Comparison of ENCODE assay signal across 15 mouse cellular contexts in the genomic region with DNA sequence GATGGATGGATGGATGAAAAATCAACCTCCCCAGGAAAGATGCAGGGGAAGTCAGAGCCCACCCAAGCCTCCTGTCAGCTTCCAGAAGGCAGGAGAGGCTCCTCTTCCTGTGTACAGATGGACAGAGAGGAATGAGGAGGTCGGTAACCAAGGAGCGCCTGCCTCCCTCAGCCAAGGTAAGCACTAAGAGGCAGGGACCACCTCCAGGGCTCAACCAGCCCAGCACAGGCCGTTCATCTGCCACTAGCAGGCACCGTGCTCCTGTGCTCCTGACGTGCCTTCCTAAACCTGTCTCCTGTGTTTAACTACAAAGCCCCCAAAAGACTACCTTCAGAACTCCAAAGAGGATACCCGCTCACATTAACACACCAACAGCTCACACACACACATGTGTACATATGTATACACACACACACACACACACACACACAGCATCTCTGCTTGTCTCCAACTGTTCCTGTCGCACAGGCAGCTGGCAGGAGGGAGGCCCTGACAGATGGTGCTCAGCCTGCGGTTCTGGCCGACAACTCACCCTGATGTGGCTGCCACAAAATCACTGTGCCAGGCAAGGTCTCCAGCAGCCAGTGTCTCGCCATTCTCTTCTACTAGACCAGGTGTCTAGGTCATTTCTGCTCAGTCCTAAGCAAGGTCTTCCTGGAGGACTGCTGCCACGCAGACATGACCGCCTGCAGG.
DNase-seq lines count a peak whose midpoint lies in the region; ATAC-seq lines count a peak whose summit lies in the region.
"Had no signal": no experiment of that assay in that cellular context is flagged by ENCODE, and none has a peak within 500 bp of the region (broad histone marks: within the 10 kb centered on the region; RNA-seq: fewer than 3 reads in every experiment).

No protein-coding gene starts in this region.

- ATAC-seq in forebrain, embryonic 12.5 days (ENCODE audit: low FRiP score): no peak
- ATAC-seq in forebrain, embryonic 11.5 days (replicated peaks; ENCODE audit: low FRiP score): no peak
- peak; percentile 45; the same call in 1 of the 2 replicates for ATAC-seq in hindbrain, embryonic 15.5 days (ENCODE audit: low FRiP score, low read depth)
- no peak for ATAC-seq in monocyte, adult 5-6 weeks (replicated peaks; ENCODE audit: insufficient number of reproducible peaks, low FRiP score, low TSS enrichment, poor library complexity, severe bottlenecking)

- H3K9me3 ChIP-seq in forebrain, embryonic 12.5 days: no peaks in the 10 kb centered on the region
- H3K9me3 ChIP-seq in forebrain, embryonic 11.5 days (ENCODE audit: control insufficient read depth, low read length): no peaks in the 10 kb centered on the region
- no peaks in the 10 kb centered on the region for H3K9me3 ChIP-seq in hindbrain, embryonic 15.5 days
- H3K9me3 ChIP-seq in heart, embryonic 10.5 days: no peaks in the 10 kb centered on the region
- H3K9me3 ChIP-seq: embryonic facial prominence, embryonic 15.5 days; liver, embryonic 15.5 days had no signal

- H3K36me3 ChIP-seq in forebrain, embryonic 12.5 days (replicated peaks): no peaks in the 10 kb centered on the region
- no peaks in the 10 kb centered on the region for H3K36me3 ChIP-seq in forebrain, embryonic 11.5 days (ENCODE audit: control insufficient read depth, insufficient read depth, low read length)
- H3K36me3 ChIP-seq in hindbrain, embryonic 15.5 days: no peaks in the 10 kb centered on the region
- H3K36me3 ChIP-seq in heart, embryonic 10.5 days: no peaks in the 10 kb centered on the region
- H3K36me3 ChIP-seq: embryonic facial prominence, embryonic 15.5 days; liver, embryonic 15.5 days had no signal

- intact Hi-C loops in heart, postnatal 14 days (cut with DNase I): no loop called here

- H3K4me2 ChIP-seq in forebrain, embryonic 12.5 days: no peak overlapping the region
- H3K4me2 ChIP-seq in forebrain, embryonic 11.5 days (ENCODE audit: low read depth, low read length, severe bottlenecking): no peak overlapping the region
- no peak overlapping the region for H3K4me2 ChIP-seq in hindbrain, embryonic 15.5 days
- H3K4me2 ChIP-seq: embryonic facial prominence, embryonic 15.5 days; liver, embryonic 15.5 days had no signal

- H3K27me3 ChIP-seq in forebrain, embryonic 12.5 days: no peaks in the 10 kb centered on the region
- H3K27me3 ChIP-seq in forebrain, embryonic 11.5 days (ENCODE audit: control insufficient read depth, insufficient read depth, low read length): no peaks in the 10 kb centered on the region
- H3K27me3 ChIP-seq in hindbrain, embryonic 15.5 days: no peaks in the 10 kb centered on the region
- H3K27me3 ChIP-seq in heart, embryonic 10.5 days (ENCODE audit: insufficient read depth, poor library complexity, severe bottlenecking): peaks cover 17% of the 10 kb centered on the region
- H3K27me3 ChIP-seq: embryonic facial prominence, embryonic 15.5 days; liver, embryonic 15.5 days had no signal

- H3K9ac ChIP-seq in forebrain, embryonic 12.5 days: no peak overlapping the region
- no peak overlapping the region for H3K9ac ChIP-seq in forebrain, embryonic 11.5 days (ENCODE audit: low read length)
- H3K9ac ChIP-seq in hindbrain, embryonic 15.5 days: no peak overlapping the region
- H3K9ac ChIP-seq: embryonic facial prominence, embryonic 15.5 days; liver, embryonic 15.5 days had no signal

- DNase-seq in forebrain, embryonic 11.5 days (ENCODE audit: low spot score): no peak
- peak; percentile 69 for DNase-seq in right cerebral cortex, adult 18-20 months
- no peak for DNase-seq in right cerebral cortex, postnatal 4 days
- no peak for DNase-seq in heart, embryonic 10.5 days (ENCODE audit: low spot score)
- no peak for DNase-seq in heart, postnatal 14 days
- DNase-seq: heart, adult 2 months; heart, postnatal 36 days; kidney, adult 18-20 months; kidney, postnatal 4 days; lung, postnatal 36 days had no signal

- H3K4me3 ChIP-seq in forebrain, embryonic 12.5 days (replicated peaks): no peak overlapping the region
- H3K4me3 ChIP-seq in forebrain, embryonic 11.5 days (ENCODE audit: low read depth, low read length): no peak overlapping the region
- H3K4me3 ChIP-seq in hindbrain, embryonic 15.5 days: no peak overlapping the region
- no peak overlapping the region for H3K4me3 ChIP-seq in heart, embryonic 10.5 days
- H3K4me3 ChIP-seq: embryonic facial prominence, embryonic 15.5 days; heart, adult 2 months; liver, embryonic 15.5 days had no signal

- peaks cover 8% of the 10 kb centered on the region; the same call in 1 of the 2 replicates for H3K4me1 ChIP-seq in forebrain, embryonic 12.5 days
- no peaks in the 10 kb centered on the region for H3K4me1 ChIP-seq in forebrain, embryonic 11.5 days (replicated peaks; ENCODE audit: control insufficient read depth, insufficient read depth, low read length)
- peaks cover 21% of the 10 kb centered on the region for H3K4me1 ChIP-seq in hindbrain, embryonic 15.5 days (replicated peaks)
- no peaks in the 10 kb centered on the region for H3K4me1 ChIP-seq in heart, embryonic 10.5 days
- H3K4me1 ChIP-seq: embryonic facial prominence, embryonic 15.5 days; liver, embryonic 15.5 days had no signal

- WGBS in forebrain, embryonic 12.5 days: 80% methylated on average over 12 of the region's 12 CpGs
- 85% methylated on average over 12 of the region's 12 CpGs for WGBS in forebrain, embryonic 11.5 days
- 49% methylated on average over 12 of the region's 12 CpGs for WGBS in hindbrain, embryonic 15.5 days
- WGBS in heart, embryonic 10.5 days: 82% methylated on average over 12 of the region's 12 CpGs

- H3K27ac ChIP-seq in forebrain, embryonic 12.5 days: peak overlapping the region; percentile 71
- no peak overlapping the region for H3K27ac ChIP-seq in forebrain, embryonic 11.5 days (ENCODE audit: low read depth, low read length)
- peak overlapping the region; percentile 67 for H3K27ac ChIP-seq in hindbrain, embryonic 15.5 days (replicated peaks)
- no peak overlapping the region for H3K27ac ChIP-seq in heart, embryonic 10.5 days
- H3K27ac ChIP-seq: embryonic facial prominence, embryonic 15.5 days; heart, adult 2 months; liver, embryonic 15.5 days had no signal

Comparison
In these comparisons a context has a peak if more than half of its experiments do, and no peak if none do; other contexts are left out.
1. H3K27ac ChIP-seq: peak in forebrain, embryonic 12.5 days (single experiment) and hindbrain, embryonic 15.5 days (single experiment); none in forebrain, embryonic 11.5 days (single experiment) and heart, embryonic 10.5 days (single experiment).